Mouse (Mus musculus) cerebellum, adult 8-10 months (tissue): Measurements from ENCODE around the gene Nek2.
A peak's percentile ranks its signal among the peaks of the same experiment; 100 is the strongest.

Source experiments
- DNase-seq: peaks from one replicate; pipeline ENCODE4 v3.0.0; 2022

Gene Nek2

GRCm38 (mm10) chr1:191863833-191864550 lies 42.7 kb downstream of the Nek2 start:
- DNase-seq, result peak; percentile 10

GRCm38 (mm10) chr1:191864551-191865027 lies 43.3 kb downstream of the Nek2 start:
- no peak for DNase-seq

DNA sequence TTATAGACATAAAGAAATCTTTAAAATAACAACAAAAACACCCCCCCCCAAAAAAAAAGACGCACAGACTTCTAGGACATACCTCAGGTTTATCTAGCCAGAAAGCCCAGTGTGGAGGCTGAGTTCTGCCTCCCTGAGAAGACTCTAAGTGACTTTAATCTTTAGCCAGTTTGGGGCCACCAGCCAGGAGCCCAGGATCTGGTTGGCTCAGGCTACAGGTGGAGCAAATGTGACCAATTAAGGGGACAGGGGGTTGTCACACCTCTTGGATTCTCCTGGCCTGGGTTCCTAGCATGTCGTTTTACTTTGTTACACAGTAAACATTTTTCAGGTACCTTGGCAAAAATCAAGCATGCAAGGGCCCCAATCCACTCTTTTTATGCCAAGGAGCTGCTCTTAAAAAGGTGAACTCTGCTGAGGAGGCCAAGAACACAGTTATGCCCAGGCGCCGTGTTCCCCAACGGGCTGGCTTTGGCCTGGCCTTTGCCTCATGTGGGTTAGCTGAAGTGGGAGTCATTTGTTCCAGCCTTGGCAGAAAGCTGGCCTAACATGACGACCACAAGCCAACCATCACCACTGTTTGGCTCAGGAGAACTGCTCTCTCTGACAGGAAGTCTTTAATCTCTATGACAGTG lies 50.9 kb downstream of the Nek2 start:
- DNase-seq, result no peak

DNA sequence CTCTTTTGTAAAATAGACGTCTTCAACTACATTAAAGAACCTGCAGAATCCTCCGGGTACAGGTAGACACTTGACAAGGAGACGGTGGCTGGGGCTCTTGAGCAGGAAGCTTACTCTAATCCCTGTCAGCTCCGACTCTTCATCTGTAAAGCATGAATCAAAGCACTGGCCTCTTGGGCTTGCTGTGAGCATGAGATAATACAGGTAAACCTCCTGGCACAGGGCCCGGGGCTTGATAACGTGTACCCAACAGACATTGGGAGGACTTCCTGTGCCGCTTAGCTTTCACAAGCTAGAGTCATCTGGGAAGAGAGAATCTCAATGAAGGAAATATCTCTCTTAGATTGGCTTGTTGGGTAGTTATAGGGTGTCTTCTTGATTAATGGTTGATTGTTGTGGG lies 53.8 kb downstream of the Nek2 start:
- no peak for DNase-seq

DNA sequence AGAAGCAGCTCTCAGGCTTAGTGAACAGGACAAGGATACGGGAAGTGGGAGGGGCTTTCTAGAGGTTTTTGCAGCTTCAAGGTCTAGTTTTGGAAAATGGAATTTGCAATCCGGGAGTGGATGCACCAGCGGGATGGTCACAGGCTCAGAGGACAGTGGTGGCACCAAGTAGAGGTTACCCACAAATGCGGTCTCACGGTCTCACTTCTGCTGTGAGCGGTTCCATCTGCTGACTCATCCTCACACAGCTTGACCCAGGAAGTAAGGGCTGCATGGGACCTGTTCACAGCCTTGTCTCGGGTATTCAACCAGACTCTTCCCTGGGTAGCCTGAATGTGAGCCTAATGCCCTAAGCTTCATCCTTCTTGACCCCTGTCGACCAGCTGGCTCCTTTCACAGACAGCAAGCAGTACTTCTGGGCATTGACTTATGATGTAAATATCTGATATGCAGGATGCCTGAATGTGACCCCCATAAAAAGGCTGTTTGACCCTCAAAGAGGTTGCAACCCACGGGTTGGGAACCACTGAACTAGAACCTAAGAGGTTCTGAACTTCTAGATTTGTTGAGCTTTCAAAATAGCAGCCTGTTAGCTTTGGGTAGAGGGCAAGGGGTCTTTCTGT lies 54.5 kb downstream of the Nek2 start:
- DNase-seq, result no peak

DNA sequence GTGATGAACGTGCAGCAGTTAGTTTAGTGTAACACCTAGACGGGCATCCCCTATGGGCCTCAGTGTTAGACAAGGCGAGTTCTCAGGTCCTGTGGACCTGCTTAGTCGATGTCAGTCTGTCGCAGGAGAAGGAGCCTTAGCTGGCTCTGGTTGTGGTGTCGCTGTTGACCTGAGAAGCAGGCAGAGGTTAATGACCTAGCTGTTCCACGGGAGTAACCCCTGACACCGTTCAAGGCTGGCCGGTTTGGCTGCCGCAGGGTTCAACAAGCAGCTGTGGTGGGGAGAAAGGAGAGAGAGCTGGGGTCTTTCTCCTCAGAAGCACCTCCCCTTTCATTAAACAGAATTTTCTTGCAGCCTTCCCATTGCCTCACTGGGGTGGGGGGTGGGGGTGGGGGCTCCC lies 56.4 kb downstream of the Nek2 start:
- no peak for DNase-seq

GRCm38 (mm10) chr1:191878518-191878921 lies 57.3 kb downstream of the Nek2 start:
- no peak for DNase-seq

DNA sequence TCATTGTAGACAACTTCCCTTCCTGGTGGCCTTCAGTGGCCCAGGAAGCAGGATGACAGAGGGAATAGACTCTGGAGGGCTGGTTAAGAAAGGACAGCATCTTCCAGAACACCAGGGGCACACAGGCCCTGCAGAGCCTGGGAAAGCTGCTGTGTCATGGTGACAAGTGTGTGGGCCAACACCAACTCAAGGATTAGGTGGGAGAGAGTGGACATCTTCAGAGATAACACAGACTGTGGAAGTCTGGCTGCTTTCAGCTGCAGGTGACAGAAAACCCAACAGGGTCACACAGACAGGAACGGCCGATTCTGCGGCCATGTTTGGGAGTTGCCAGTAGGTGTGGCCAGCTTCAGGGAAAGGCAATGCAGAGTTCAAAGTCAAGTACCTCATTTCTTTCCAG lies 59.0 kb downstream of the Nek2 start:
- DNase-seq, result no peak

GRCm38 (mm10) chr1:191880921-191881609 lies 59.8 kb downstream of the Nek2 start:
- DNase-seq, result no peak

DNA sequence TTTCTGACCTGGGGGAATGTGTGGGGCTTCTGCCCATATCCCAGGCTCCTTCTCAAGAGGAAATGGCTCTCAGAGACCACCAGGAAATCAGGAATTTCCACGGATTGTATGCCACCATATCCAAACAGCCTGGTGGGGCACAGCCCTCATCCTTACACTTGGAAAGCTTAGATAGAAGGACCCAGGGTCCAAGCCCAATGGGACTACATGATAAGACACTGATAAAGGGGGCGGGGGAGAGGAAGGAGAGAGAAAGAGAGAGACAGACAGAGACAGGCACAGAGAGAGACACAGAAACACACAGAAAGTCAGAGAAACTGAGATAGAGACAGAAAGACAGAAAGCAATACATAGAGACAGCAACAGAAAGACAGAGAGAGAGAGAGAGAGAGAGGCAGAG lies 60.4 kb downstream of the Nek2 start:
- no peak for DNase-seq
